Mouse (Mus musculus): ENCODE measurements around the gene Golgb1. TPM values are rescaled to one million over a fixed set of nuclear protein-coding genes. Genes with fewer than 3 reads are reported as not detected.
"Not testable (repeated sequence)": the region's sequence is repeated elsewhere in the genome, so short reads cannot be mapped to it uniquely, and the experiment has no call there.

The Golgb1 gene
- polyA plus RNA-seq (2012; ENCODE audit: insufficient read depth, insufficient read length, missing spikeins): 18.4 and 23.8 TPM in 2 replicates

DNA sequence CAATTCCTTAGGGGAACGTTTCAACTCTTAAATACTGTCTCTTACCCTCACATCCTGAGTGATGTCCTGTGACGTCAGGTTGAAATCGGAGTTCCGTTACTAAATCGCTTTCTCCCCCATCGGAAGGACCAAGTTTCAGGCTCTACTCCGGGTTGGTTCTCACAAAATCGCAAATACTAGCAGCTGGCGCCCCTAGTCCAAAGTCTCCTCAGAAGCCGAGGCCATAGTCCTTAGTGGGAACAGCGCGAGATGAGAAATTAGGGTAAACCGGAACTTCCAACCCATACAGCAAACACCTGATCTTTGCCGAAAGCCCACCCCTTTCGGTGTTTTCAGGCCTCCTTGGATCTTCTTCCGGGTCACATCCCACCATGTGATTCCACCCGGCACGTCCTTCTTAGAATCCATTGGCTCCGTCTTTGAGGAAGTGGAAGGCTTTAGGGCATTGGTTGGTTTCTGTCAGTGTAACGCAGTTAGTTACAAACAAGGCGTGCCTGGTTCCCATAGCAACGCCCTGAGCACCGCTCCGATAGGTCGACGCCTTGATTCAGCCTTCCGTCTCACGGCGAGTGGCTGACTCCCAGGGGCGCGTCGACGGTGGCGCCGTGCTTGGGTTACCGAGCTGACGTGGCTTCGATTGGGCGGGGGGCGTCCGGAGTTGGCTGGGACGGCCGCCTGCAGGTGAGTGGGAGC is at the start of gene Golgb1, which contains the start of gene Eaf2:
Gene Golgb1 (plus strand): TSS at position 558 of the 693 bp plus-strand sequence.
Gene Eaf2 (minus strand): TSS at position 421 of the 693 bp plus-strand sequence.
- Histone ChIP-seq H3K27ac (replicated peaks; ENCODE audit: low read depth, low read length) (peak within 1 kb of the TSS; percentile 84), H3K4me1 (ENCODE audit: control insufficient read depth, insufficient read depth, insufficient read length, low read length) (no peaks in the 10 kb centered on the region; the same call in none of the 2 replicates), H3K4me3 (ENCODE audit: insufficient read depth, low read depth, low read length) (peak within 1 kb of the TSS; percentile 80)

- Histone ChIP-seq H3K4me3 (ENCODE audit: insufficient read depth, low read depth, low read length) (peak overlapping the region; percentile 73), H3K27ac (replicated peaks; ENCODE audit: low read depth, low read length) (no peak overlapping the region), H3K4me1 (ENCODE audit: control insufficient read depth, insufficient read depth, insufficient read length, low read length) (0 out of 2 replicates have a peak, but pooled peaks cover 3% of the 10 kb centered on the region)
Measured at GRCm38 (mm10) chr16:36827611-36828053, 47.3 kb upstream of the Golgb1 start.

DNA sequence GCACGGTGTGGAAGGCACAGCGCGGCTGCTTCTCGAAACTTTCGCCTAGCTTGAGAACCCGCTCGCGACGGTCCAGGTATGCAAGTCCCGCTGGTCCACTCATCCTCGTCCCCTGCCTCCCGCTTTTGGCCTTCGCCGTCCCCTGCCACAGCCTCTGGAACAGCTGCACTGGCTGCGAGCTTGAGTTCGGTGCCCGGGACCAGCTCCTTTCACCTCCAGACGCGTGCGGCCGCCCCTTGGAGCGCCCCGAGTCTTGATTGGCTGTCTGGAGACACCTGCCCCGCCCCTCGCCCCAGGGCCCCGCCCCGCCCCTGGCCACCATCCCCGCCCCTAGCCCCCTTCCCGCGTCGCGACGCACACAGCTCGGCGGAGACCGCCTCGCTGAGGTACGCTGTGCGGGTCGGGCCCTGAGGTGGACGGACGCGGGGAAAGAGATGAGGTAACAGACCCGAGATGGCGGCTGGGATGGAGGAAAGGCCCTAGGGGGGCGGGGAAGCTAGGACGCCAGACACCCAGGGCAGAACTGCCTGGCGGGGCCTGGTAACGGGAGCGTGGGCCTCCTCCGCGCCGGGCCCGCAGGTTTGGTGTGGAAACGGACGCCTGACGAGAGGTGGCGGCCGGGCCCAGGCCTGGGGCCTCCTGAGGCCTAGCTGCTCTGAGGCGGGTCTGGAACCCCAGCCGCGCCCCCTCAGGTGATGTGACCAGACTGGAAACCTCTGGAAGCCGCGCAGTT is 46.7 kb upstream of the Golgb1 start, which contains the start of gene Iqcb1:
Gene Iqcb1 (plus strand): TSS at position 332 of the 733 bp plus-strand sequence.
- H3K27ac ChIP-seq (replicated peaks; ENCODE audit: low read depth, low read length): no peak within 1 kb of the TSS
- 0 out of 2 replicates have a peak, but pooled peaks cover 3% of the 10 kb centered on the region for H3K4me1 ChIP-seq (ENCODE audit: control insufficient read depth, insufficient read depth, insufficient read length, low read length)
- H3K4me3 ChIP-seq (ENCODE audit: insufficient read depth, low read depth, low read length): peak within 1 kb of the TSS; percentile 98

DNA sequence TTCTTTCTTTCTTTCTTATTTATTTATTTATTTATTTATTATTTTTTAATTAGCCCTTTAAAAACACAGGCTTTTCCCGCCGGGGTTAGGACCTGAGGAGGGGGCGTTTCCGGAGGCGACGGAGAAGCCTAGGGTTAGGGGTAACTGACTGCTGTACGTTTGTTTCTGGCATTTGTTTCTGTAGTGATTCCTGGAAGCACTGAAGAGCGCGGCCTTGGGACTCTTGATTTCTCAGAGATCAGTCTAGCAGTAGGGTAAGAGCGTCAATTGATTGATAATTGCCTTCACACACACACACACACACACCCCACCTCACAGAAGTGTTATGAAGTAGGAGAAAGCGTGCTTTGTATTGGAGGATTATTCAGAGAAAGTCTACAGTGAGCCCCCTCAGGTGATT is 46.1 kb upstream of the Golgb1 start:
- H3K4me1 ChIP-seq (ENCODE audit: control insufficient read depth, insufficient read depth, insufficient read length, low read length): 0 out of 2 replicates have a peak, but pooled peaks cover 3% of the 10 kb centered on the region
- H3K4me3 ChIP-seq (ENCODE audit: insufficient read depth, low read depth, low read length): peak overlapping the region; percentile 98
- no peak overlapping the region for H3K27ac ChIP-seq (replicated peaks; ENCODE audit: low read depth, low read length)

- H3K4me3 ChIP-seq (ENCODE audit: insufficient read depth, low read depth, low read length): not testable (repeated sequence)
Measured at GRCm38 (mm10) chr16:36846894-36847293, 28.0 kb upstream of the Golgb1 start.

GRCm38 (mm10) chr16:36851202-36851601 is 23.7 kb upstream of the Golgb1 start:
- H3K4me3 ChIP-seq (ENCODE audit: insufficient read depth, low read depth, low read length): no peak overlapping the region
- H3K27ac ChIP-seq (replicated peaks; ENCODE audit: low read depth, low read length): no peak overlapping the region

More at GRCm38 (mm10) chr16:36846894-36847293, 28.0 kb upstream of the Golgb1 start:
- H3K4me1 ChIP-seq (ENCODE audit: control insufficient read depth, insufficient read depth, insufficient read length, low read length); H3K27ac ChIP-seq (replicated peaks; ENCODE audit: low read depth, low read length): not testable (repeated sequence)

GRCm38 (mm10) chr16:36863585-36863984 is 11.4 kb upstream of the Golgb1 start:
- no peak overlapping the region for H3K4me3 ChIP-seq (ENCODE audit: insufficient read depth, low read depth, low read length)
- H3K4me1 ChIP-seq (ENCODE audit: control insufficient read depth, insufficient read depth, insufficient read length, low read length): no peaks in the 10 kb centered on the region
- H3K27ac ChIP-seq (replicated peaks; ENCODE audit: low read depth, low read length): no peak overlapping the region

More at GRCm38 (mm10) chr16:36851202-36851601, 23.7 kb upstream of the Golgb1 start:
- no peaks in the 10 kb centered on the region for H3K4me1 ChIP-seq (ENCODE audit: control insufficient read depth, insufficient read depth, insufficient read length, low read length)

- no peak overlapping the region for H3K27ac ChIP-seq (replicated peaks; ENCODE audit: low read depth, low read length)
- no peak overlapping the region for H3K4me3 ChIP-seq (ENCODE audit: insufficient read depth, low read depth, low read length)
Measured at GRCm38 (mm10) chr16:36869442-36869841, 5.5 kb upstream of the Golgb1 start.

DNA sequence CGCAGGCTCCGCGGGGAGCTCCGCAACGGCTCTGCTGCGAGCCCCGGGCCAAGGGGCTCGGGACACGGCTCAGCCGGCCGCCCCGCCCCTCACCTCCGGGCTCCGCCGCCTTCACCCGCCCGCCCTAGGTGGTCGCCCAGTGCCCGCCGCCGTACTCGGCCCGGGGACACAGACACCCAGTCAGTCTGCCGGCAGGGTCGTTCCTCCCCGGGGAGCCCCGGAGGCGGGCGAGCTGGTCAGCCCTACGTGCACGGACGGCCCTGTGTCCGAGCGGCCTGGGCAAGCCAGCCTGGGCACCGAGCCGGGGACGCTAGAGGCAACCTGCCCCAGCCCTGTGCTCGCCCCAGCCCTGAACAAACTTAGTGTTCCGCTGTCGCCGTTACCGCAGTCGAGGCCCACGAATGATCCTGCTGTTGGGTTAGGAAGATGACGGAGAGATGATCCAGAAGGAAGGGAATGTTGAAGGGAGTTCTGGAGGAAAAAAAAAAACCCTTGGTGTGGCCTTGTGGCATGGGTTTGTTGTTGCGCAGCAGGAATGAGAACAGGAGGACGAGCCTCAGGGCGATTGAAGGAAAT is 424 bp downstream of the Golgb1 start:
- peak overlapping the region; percentile 73 for H3K4me3 ChIP-seq (ENCODE audit: insufficient read depth, low read depth, low read length)
- no peaks in the 10 kb centered on the region; the same call in none of the 2 replicates for H3K4me1 ChIP-seq (ENCODE audit: control insufficient read depth, insufficient read depth, insufficient read length, low read length)
- peak overlapping the region; percentile 78 for H3K27ac ChIP-seq (replicated peaks; ENCODE audit: low read depth, low read length)

More at GRCm38 (mm10) chr16:36869442-36869841, 5.5 kb upstream of the Golgb1 start:
- H3K4me1 ChIP-seq (ENCODE audit: control insufficient read depth, insufficient read depth, insufficient read length, low read length): no peaks in the 10 kb centered on the region; the same call in 1 of the 2 replicates

DNA sequence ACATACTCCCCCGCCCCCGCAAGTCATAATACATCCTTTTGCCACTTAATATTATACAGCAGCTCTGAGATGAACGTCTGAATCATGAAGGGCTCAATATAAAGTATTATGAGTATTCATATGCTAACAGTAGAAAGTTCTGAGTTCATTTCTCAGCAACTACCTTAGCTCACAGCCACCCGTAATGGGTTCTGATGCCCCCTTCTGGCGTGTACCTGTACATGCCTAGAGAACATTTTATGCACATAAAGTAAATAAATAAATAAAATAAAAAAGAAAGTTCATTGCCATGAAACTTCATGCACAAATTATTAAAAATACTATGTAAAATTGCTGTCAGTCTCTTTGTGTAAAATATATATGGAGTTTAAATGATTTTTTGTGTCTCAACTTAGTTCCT is 2.4 kb downstream of the Golgb1 start:
- Histone ChIP-seq H3K4me3 (ENCODE audit: insufficient read depth, low read depth, low read length) (no peak overlapping the region), H3K27ac (replicated peaks; ENCODE audit: low read depth, low read length) (no peak overlapping the region), H3K4me1 (ENCODE audit: control insufficient read depth, insufficient read depth, insufficient read length, low read length) (no peaks in the 10 kb centered on the region; the same call in none of the 2 replicates)

DNA sequence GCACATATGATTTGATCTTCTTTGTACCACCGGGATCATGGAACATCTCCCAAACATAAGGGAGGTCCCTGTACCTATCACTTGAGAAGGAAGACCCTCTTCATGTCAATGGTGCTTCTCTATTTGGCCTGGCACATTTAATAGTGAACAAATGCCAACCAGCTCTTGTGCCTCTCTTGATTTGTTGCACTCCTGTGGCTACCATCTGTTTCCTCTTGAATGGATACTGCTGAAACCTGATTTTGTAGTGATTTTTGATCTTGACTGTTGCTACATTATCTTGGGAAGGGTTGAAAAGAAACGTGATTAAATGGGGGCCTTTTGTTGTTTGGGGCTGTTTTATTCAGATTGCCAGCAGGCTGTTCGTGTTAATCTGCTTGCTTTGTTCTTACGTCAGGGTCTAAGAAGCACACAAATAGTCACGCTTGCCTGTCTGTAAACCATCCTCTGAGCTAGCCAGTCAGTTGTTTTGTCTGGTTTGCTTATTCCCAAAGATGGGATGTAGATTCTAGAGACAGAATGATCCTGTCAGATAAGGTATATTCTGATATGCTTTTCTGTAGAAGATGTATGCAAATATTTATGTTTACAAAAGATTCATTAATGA is 7.9 kb downstream of the Golgb1 start:
- H3K27ac ChIP-seq (replicated peaks; ENCODE audit: low read depth, low read length): no peak overlapping the region
- no peak overlapping the region for H3K4me3 ChIP-seq (ENCODE audit: insufficient read depth, low read depth, low read length)
- H3K4me1 ChIP-seq (ENCODE audit: control insufficient read depth, insufficient read depth, insufficient read length, low read length): no peaks in the 10 kb centered on the region; the same call in 1 of the 2 replicates

- Histone ChIP-seq H3K4me1 (ENCODE audit: control insufficient read depth, insufficient read depth, insufficient read length, low read length) (no peaks in the 10 kb centered on the region; the same call in 1 of the 2 replicates), H3K4me3 (ENCODE audit: insufficient read depth, low read depth, low read length) (no peak overlapping the region), H3K27ac (replicated peaks; ENCODE audit: low read depth, low read length) (no peak overlapping the region)
Measured at GRCm38 (mm10) chr16:36884881-36885280, 9.9 kb downstream of the Golgb1 start.

DNA sequence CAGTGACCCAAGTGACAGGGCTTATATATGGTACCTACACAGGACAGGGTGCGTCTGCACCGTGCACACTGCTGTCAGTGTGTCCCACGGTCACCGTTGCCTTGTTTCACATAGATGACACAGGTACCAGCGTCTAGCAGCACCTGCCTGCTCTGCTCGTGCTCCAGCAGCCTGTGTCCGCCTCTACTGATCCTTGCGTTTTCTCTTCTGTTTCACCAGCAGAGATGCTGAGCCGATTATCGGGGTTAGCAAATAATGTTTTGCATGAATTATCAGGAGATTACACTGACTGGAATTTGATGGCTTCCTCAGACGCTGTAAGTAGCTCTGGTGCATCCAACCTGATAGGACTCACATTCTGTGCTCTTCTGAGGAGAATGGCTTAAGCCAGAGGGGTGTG is 11.0 kb downstream of the Golgb1 start:
- H3K27ac ChIP-seq (replicated peaks; ENCODE audit: low read depth, low read length): no peak overlapping the region
- no peaks in the 10 kb centered on the region for H3K4me1 ChIP-seq (ENCODE audit: control insufficient read depth, insufficient read depth, insufficient read length, low read length)
- H3K4me3 ChIP-seq (ENCODE audit: insufficient read depth, low read depth, low read length): no peak overlapping the region

GRCm38 (mm10) chr16:36887546-36887945 is 12.6 kb downstream of the Golgb1 start:
- H3K27ac ChIP-seq (replicated peaks; ENCODE audit: low read depth, low read length): no peak overlapping the region
- H3K4me3 ChIP-seq (ENCODE audit: insufficient read depth, low read depth, low read length): no peak overlapping the region

More at GRCm38 (mm10) chr16:36887546-36887945, 12.6 kb downstream of the Golgb1 start:
- H3K4me1 ChIP-seq (ENCODE audit: control insufficient read depth, insufficient read depth, insufficient read length, low read length): no peaks in the 10 kb centered on the region
